ENCODE assay signal across 8 mouse cellular contexts in the genomic region with DNA sequence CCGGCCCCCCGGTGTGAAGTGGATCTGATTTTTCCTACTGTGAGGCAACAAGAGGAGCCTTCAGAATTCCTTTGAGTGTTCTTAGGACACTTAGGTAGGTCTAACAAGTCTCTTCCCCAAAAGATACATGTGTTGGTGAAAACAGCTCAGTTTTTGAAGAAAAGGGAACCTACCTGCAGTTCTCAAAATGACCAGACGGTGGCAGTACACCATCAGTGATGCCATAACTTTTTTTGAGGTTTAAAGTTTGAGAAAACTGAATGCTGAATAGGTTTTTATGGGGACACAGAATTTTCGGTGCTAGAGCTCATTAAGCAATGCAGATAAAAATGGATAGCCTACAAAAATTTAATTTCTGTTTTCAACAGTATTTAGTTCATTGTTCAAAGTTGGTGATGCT.
A peak's percentile ranks its signal among the peaks of the same experiment; 100 is the strongest.
DNase-seq lines count a peak whose midpoint lies in the region; ATAC-seq and TF ChIP-seq lines count a peak whose summit lies in the region.

No protein-coding gene starts in this region.

- peak overlapping the region; percentile 61 for H3K4me3 ChIP-seq in gastrocnemius, adult 2 months
- H3K4me3 ChIP-seq in kidney, embryonic 16.5 days (ENCODE audit: low read length): peak overlapping the region; percentile 11; the same call in 1 of the 2 replicates
- no peak overlapping the region for H3K4me3 ChIP-seq in liver, postnatal 0 days (ENCODE audit: low read depth, low read length)

- WGBS in kidney, embryonic 16.5 days: 8% methylated on average over 4 of the region's 4 CpGs
- WGBS in liver, postnatal 0 days (ENCODE audit: insufficient replicate concordance): 6% methylated on average over 4 of the region's 4 CpGs

- H3K4me1 ChIP-seq in kidney, embryonic 16.5 days (ENCODE audit: insufficient read depth, low read length): peaks cover 41% of the 10 kb centered on the region
- H3K4me1 ChIP-seq in liver, postnatal 0 days (ENCODE audit: insufficient read depth): no peaks in the 10 kb centered on the region

- DNase-seq in urinary bladder, adult 18-20 months (ENCODE audit: low spot score in 2 of 2): peak; percentile 42 to 66
- no peak for DNase-seq in urinary bladder, adult 2 months (ENCODE audit: low spot score)
- peak; percentile 28 for DNase-seq in cerebellum, adult 9-11 months
- peak; percentile 71 for DNase-seq in gastrocnemius, adult 2 months
- peak; percentile 76 for DNase-seq in liver, postnatal 0 days
- peak; percentile 84 to 88 for DNase-seq in right cerebral cortex, adult 2 months (ENCODE audit: low spot score in 2 of 2)

- intact Hi-C loops in gastrocnemius, adult 2 months (cut with DNase I): loop anchor here (1.0 kb wide), 2 partner anchors 129 to 360 kb away; no protein-coding TSS in a partner anchor

- ATAC-seq in kidney, embryonic 16.5 days (ENCODE audit: low FRiP score, low TSS enrichment): no peak
- no peak for ATAC-seq in liver, postnatal 0 days
- no peak for ATAC-seq in erythroblast, adult 5-6 weeks (replicated peaks; ENCODE audit: low FRiP score, poor library complexity, severe bottlenecking)

- no peak for TF ChIP-seq EP300 in liver, postnatal 0 days (IDR thresholded peaks at IDR 0.05; ENCODE audit: low read depth)

- H3K36me3 ChIP-seq in kidney, embryonic 16.5 days (ENCODE audit: insufficient read depth, low read length): no peaks in the 10 kb centered on the region
- no peaks in the 10 kb centered on the region for H3K36me3 ChIP-seq in liver, postnatal 0 days (replicated peaks; ENCODE audit: insufficient read depth, low read length)

- peak; percentile 91; the same call in 1 of the 2 replicates for TF ChIP-seq CTCF in gastrocnemius, adult 2 months (IDR thresholded peaks at IDR 0.05)
- TF ChIP-seq CTCF in liver, postnatal 0 days (IDR thresholded peaks at IDR 0.05; ENCODE audit: low read depth): peak; percentile 91

- peak overlapping the region; percentile 75 for H3K27ac ChIP-seq in gastrocnemius, adult 2 months
- peak overlapping the region; percentile 95 for H3K27ac ChIP-seq in kidney, embryonic 16.5 days (ENCODE audit: low read length)
- H3K27ac ChIP-seq in liver, postnatal 0 days (ENCODE audit: low read depth): no peak overlapping the region

- 0 out of 2 replicates have a peak overlapping the region, but pooled peaks have one; percentile 53 for H3K9ac ChIP-seq in kidney, embryonic 16.5 days (replicated peaks; ENCODE audit: low read length)
- no peak overlapping the region for H3K9ac ChIP-seq in liver, postnatal 0 days (replicated peaks)

- H3K9me3 ChIP-seq in kidney, embryonic 16.5 days (ENCODE audit: low read length): no peaks in the 10 kb centered on the region
- H3K9me3 ChIP-seq in liver, postnatal 0 days (ENCODE audit: low read length): no peaks in the 10 kb centered on the region

- peak overlapping the region; percentile 44 for H3K4me2 ChIP-seq in kidney, embryonic 16.5 days (replicated peaks; ENCODE audit: low read depth, low read length)
- peak overlapping the region; percentile 33; the same call in 1 of the 2 replicates for H3K4me2 ChIP-seq in liver, postnatal 0 days (ENCODE audit: low read depth, low read length)

- 0 out of 2 replicates have a peak, but pooled peaks cover 2% of the 10 kb centered on the region for H3K27me3 ChIP-seq in kidney, embryonic 16.5 days (ENCODE audit: insufficient read depth, low read length)
- 0 out of 2 replicates have a peak, but pooled peaks cover 5% of the 10 kb centered on the region for H3K27me3 ChIP-seq in liver, postnatal 0 days (ENCODE audit: insufficient read depth, low read length)
